Mouse (Mus musculus) liver, postnatal 0 days (tissue): ENCODE measurements at regions not wholly inside any gene's neighbourhood (a gene's known extent, or its start where the extent isn't known, plus 50 kb on each side); places are given as distances from the start of the nearest gene placed in this dataset.

Source experiments
- ATAC-seq: fragments of 200-750 bp; cut with Nextera tagmentation; 2 replicates; pipeline ENCODE4 v1.8.0; 2017; ENCODE audit warnings: mild to moderate bottlenecking, moderate library complexity
- DNase-seq: peaks from one replicate; pipeline ENCODE4 v3.0.0-alpha.2; 2016
- H3K27ac ChIP-seq: fragments of 300-500 bp; sonication (generic); 2 replicates; pipeline ENCODE4 v1.5.1; 2014; ENCODE audit warnings: antibody characterized with exemption, moderate library complexity, mild to moderate bottlenecking, low read depth
- H3K27me3 ChIP-seq: fragments of 300-500 bp; sonication (generic); 2 replicates; pipeline ENCODE4 v1.6.1; 2014; ENCODE audit warnings: low read length, control low read depth, mixed read lengths; ENCODE audit not compliant: insufficient read depth
- H3K36me3 ChIP-seq: fragments of 300-500 bp; sonication (generic); replicated peaks from 2 replicates; pipeline ENCODE4 v1.6.1; 2014; ENCODE audit warnings: mild to moderate bottlenecking, control low read depth, low read length, moderate library complexity, mixed read lengths; ENCODE audit not compliant: insufficient read depth
- H3K4me1 ChIP-seq: fragments of 300-500 bp; sonication (generic); 2 replicates; pipeline ENCODE4 v1.6.1; 2014; ENCODE audit warnings: antibody characterized with exemption, mild to moderate bottlenecking, control low read depth; ENCODE audit not compliant: insufficient read depth
- H3K4me2 ChIP-seq: fragments of 300-500 bp; sonication (generic); 2 replicates; pipeline ENCODE4 v1.6.1; 2014; ENCODE audit warnings: low read depth, mild to moderate bottlenecking, low read length, moderate library complexity, mixed read lengths
- H3K4me3 ChIP-seq: fragments of 300-500 bp; sonication (generic); 2 replicates; pipeline ENCODE4 v1.5.1; 2014; ENCODE audit warnings: low read depth, low read length
- H3K9ac ChIP-seq: fragments of 300-500 bp; sonication (generic); replicated peaks from 2 replicates; pipeline ENCODE4 v1.6.1; 2014; ENCODE audit warnings: mild to moderate bottlenecking, moderate library complexity
- H3K9me3 ChIP-seq: fragments of 300-500 bp; sonication (generic); 2 replicates; pipeline ENCODE4 v1.6.1; 2016; ENCODE audit warnings: mild to moderate bottlenecking, control low read depth, low read length, mixed read lengths
- CTCF ChIP-seq: sonication (generic); IDR thresholded peaks from 2 replicates; pipeline ENCODE4 v1.5.1; 2016; ENCODE audit warnings: antibody characterized with exemption, low read depth
- EP300 ChIP-seq: IDR thresholded peaks from 2 replicates; pipeline ENCODE4 v1.6.1; 2016; ENCODE audit warnings: antibody characterized with exemption, low read depth, mild to moderate bottlenecking
- WGBS: fragments of 180-500 bp; shearing (Covaris S2); extraction: QIAGEN DNeasy Blood & Tissue Kit; methylation state at CpG from one replicate; pipeline ENCODE4 v1.1.7; 2014; ENCODE audit not compliant: insufficient replicate concordance; 5-methylcytosine and 5-hydroxymethylcytosine counted together

GRCm38 (mm10) chr10:126776603-126777002 lies 124.6 kb downstream of the Atp23 start:
- Histone ChIP-seq H3K27ac (no peak overlapping the region), H3K4me3 (no peak overlapping the region), H3K4me1 (no peaks in the 10 kb centered on the region), H3K36me3 (no peaks in the 10 kb centered on the region), H3K27me3 (no peaks in the 10 kb centered on the region), H3K9ac (no peak overlapping the region), H3K4me2 (no peak overlapping the region), H3K9me3 (no peaks in the 10 kb centered on the region)
- DNase-seq: no peak
- WGBS: 75% methylated on average over 3 of the region's 3 CpGs
- ATAC-seq: no peak
- no peak for TF ChIP-seq CTCF
- TF ChIP-seq EP300: no peak

- Histone ChIP-seq H3K4me2 (no peak overlapping the region), H3K9me3 (no peaks in the 10 kb centered on the region), H3K9ac (no peak overlapping the region), H3K27me3 (no peaks in the 10 kb centered on the region), H3K27ac (no peak overlapping the region), H3K4me1 (no peaks in the 10 kb centered on the region), H3K4me3 (no peak overlapping the region), H3K36me3 (no peaks in the 10 kb centered on the region)
- 80% methylated on average over 13 of the region's 13 CpGs for WGBS
- DNase-seq (no peak), ATAC-seq (no peak)
- TF ChIP-seq CTCF (no peak), EP300 (no peak)
Measured at GRCm38 (mm10) chr10:126775946-126776345, 125.2 kb downstream of the Atp23 start.

DNA sequence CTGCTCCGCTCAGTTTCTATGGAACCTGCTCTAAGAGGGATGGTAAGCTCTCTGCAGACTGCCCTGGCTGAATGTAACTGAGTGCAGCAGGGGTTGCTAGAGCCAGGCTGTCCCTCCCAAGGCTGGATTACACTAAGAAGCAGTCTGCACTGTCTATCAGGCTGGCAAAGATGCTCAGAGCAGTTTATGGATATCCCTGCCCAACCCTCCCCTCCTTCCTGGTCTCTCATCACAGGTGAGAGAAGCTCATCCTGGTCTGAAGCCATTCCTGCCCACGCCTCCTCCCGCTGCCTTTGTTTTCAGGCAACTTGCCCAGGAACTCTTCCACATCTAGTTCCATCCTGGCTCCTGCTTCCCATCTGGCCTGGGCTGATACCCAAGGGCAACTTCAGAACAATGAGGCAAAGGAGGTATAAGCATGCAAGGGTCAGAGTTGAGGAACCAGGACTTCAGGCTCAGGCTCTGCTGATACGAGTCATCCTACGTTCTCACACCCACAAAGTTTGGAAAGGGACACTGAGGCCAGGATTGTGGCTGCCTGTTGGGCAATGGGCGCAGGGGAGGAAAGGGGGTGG lies 130.6 kb downstream of the Atp23 start:
- H3K27me3 ChIP-seq: no peaks in the 10 kb centered on the region
- H3K9me3 ChIP-seq: no peaks in the 10 kb centered on the region
- no peak overlapping the region for H3K4me2 ChIP-seq
- DNase-seq (no peak), ATAC-seq (no peak)
- H3K4me1 ChIP-seq: no peaks in the 10 kb centered on the region
- 68% methylated on average over 6 of the region's 6 CpGs for WGBS
- no peaks in the 10 kb centered on the region for H3K36me3 ChIP-seq
- no peak overlapping the region for H3K9ac ChIP-seq
- TF ChIP-seq CTCF: no peak
- TF ChIP-seq EP300: no peak
- H3K27ac ChIP-seq: no peak overlapping the region
- no peak overlapping the region for H3K4me3 ChIP-seq

- H3K4me1 ChIP-seq: no peaks in the 10 kb centered on the region
- 74% methylated on average over 2 of the region's 2 CpGs for WGBS
- no peaks in the 10 kb centered on the region for H3K9me3 ChIP-seq
- no peaks in the 10 kb centered on the region for H3K27me3 ChIP-seq
- no peak overlapping the region for H3K27ac ChIP-seq
- ATAC-seq (no peak), DNase-seq (no peak)
- H3K4me2 ChIP-seq: no peak overlapping the region
- TF ChIP-seq EP300 (no peak), CTCF (no peak)
- H3K36me3 ChIP-seq: no peaks in the 10 kb centered on the region
- H3K4me3 ChIP-seq: no peak overlapping the region
- no peak overlapping the region for H3K9ac ChIP-seq
Measured at GRCm38 (mm10) chr10:126765648-126766047, 135.5 kb downstream of the Atp23 start.

DNA sequence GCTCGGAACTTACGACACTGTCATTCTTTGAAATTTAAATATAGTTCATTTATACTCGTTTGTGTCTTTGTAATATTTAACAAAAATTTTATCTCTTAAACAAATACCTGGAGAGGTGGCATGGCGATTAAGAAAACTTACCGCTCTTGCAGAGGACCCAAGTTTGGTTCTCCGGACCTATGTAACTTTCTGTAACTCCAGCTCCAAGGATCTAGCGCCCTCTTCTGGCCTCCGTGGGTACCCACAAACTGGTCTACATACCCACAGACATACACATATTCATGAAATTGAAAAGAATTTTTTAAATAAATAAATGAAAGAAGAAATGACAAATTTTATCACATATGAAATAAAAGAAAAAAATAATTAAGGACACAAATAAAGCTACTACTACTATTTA lies 136.4 kb downstream of the Atp23 start:
- no peak overlapping the region for H3K4me2 ChIP-seq
- no peak overlapping the region for H3K4me3 ChIP-seq
- no peaks in the 10 kb centered on the region for H3K4me1 ChIP-seq
- H3K27ac ChIP-seq: no peak overlapping the region
- 74% methylated on average over 8 of the region's 8 CpGs for WGBS
- H3K9ac ChIP-seq: no peak overlapping the region
- H3K9me3 ChIP-seq: no peaks in the 10 kb centered on the region
- no peaks in the 10 kb centered on the region for H3K36me3 ChIP-seq
- DNase-seq (no peak), ATAC-seq (no peak)
- no peaks in the 10 kb centered on the region for H3K27me3 ChIP-seq
- TF ChIP-seq CTCF (0 out of 2 replicates have a peak, but pooled peaks have one; percentile 12), EP300 (no peak)

GRCm38 (mm10) chr10:126763976-126764375 lies 137.2 kb downstream of the Atp23 start:
- TF ChIP-seq CTCF: no peak
- no peak for TF ChIP-seq EP300
- no peaks in the 10 kb centered on the region for H3K36me3 ChIP-seq
- ATAC-seq (no peak), DNase-seq (no peak)
- H3K4me3 ChIP-seq: no peak overlapping the region
- H3K9ac ChIP-seq: no peak overlapping the region
- no peaks in the 10 kb centered on the region for H3K4me1 ChIP-seq
- 74% methylated on average over 5 of the region's 5 CpGs for WGBS
- H3K4me2 ChIP-seq: no peak overlapping the region
- no peaks in the 10 kb centered on the region for H3K27me3 ChIP-seq
- no peaks in the 10 kb centered on the region for H3K9me3 ChIP-seq
- H3K27ac ChIP-seq: no peak overlapping the region

DNA sequence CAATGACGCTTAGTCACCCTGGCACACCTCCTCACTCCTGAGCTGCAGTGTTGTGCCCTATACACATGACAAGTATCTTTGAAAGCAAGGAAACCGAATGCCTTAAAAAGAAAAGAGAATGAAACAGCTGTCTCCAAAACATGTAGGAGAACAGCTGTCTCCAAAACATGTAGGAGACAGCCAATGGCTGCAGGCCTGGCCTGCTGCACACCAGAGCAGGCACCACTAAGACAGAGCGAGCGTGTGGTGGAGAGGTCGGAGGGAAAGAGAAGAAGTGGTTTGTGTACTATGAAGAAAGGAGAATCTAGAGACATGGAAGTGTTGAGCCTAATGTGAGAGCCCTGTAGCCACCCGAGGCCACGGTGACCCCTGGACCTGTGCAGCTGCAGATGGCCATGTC lies 142.5 kb downstream of the Atp23 start:
- H3K27me3 ChIP-seq: no peaks in the 10 kb centered on the region
- H3K4me2 ChIP-seq: no peak overlapping the region
- no peak overlapping the region for H3K9ac ChIP-seq
- no peak for TF ChIP-seq EP300
- TF ChIP-seq CTCF: no peak
- 77% methylated on average over 7 of the region's 7 CpGs for WGBS
- DNase-seq: no peak
- no peaks in the 10 kb centered on the region for H3K4me1 ChIP-seq
- no peaks in the 10 kb centered on the region for H3K9me3 ChIP-seq
- no peaks in the 10 kb centered on the region for H3K36me3 ChIP-seq
- no peak overlapping the region for H3K27ac ChIP-seq
- no peak for ATAC-seq
- H3K4me3 ChIP-seq: no peak overlapping the region
